Mouse (Mus musculus) left cerebral cortex, adult 11 months (tissue): ENCODE measurements at regions not wholly inside any gene's neighbourhood (a gene's known extent, or its start where the extent isn't known, plus 50 kb on each side); places are given as distances from the start of the nearest gene placed in this dataset.
"Not testable (repeated sequence)": the region's sequence is repeated elsewhere in the genome, so short reads cannot be mapped to it uniquely, and the experiment has no call there.

Experiments used
- DNase-seq: peaks from one replicate; pipeline ENCODE4 v3.0.0; 2022; ENCODE audit warnings: low spot score

DNA sequence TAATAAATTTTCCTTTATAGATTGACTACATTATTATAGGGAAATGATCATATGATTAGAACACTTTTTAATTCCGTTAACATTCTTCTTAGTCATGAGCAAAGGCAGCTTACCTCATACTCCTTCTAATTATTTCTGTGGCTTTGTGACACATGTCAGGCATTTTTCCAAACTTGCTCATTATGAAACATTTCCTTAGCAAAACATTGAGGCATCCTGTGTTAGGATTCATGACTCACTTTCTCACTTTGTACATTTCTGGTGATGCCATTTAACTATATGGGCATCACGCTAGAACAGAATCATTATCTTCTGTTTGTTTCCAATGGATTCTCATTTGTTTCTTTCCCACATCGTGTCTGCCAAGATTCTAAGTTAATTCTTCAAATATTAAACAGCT, 621.3 kb downstream of the Tecrl start:
- no peak for DNase-seq

DNA sequence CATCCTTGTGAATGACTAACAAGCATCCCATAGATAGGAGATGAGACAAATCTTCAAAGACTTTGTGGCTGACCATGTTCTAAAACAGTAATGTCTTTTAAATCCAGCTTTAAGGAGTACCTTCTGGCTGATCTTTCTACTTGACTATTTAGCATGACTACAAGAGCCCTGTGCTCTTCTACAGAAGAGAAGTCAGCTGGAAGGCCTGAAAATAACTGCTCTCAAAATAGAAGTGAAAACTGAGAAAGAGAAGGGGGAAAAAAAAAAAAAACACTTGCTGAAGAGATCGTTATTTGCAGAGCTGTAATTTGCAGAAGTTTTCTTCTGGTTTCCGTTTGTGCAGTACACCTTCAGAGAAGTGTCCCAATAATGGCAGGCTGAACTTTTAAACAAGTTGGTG, 626.8 kb downstream of the Tecrl start:
- DNase-seq, result peak; percentile 30

DNA sequence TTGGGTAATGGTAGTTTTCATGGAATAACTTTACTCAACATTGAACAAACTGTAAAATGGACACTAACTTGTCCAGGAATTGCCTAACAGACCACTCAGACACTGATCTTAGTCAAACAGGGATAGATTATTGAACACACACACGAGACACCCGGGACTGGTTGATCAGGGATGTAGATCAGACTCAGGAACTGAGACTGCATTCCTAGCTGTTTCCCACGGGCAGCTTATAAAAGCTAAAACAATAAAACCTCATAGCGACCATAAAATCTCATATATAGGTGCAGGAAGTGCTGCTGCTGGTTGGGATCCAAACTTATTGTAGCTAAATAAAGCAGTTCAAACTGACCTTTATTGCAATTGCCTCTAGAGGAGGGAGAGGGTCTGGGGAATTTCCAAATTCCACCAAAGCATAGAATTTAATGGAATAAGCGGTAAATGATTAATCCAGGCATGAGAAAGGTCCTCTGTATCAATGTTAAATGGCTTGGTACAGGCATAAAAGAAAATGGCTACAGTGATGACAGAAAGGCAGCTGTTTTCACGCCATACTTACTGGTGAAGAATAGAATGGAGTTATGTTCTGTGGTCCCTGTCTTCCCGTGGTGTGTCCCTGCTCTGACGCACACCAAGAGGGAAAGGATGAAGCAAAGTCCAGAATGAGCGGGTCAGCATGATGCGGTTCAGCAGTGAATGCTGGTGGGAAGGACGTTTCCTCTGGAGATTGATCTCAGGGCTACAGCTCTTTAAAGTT, 627.6 kb downstream of the Tecrl start:
- no peak for DNase-seq

DNA sequence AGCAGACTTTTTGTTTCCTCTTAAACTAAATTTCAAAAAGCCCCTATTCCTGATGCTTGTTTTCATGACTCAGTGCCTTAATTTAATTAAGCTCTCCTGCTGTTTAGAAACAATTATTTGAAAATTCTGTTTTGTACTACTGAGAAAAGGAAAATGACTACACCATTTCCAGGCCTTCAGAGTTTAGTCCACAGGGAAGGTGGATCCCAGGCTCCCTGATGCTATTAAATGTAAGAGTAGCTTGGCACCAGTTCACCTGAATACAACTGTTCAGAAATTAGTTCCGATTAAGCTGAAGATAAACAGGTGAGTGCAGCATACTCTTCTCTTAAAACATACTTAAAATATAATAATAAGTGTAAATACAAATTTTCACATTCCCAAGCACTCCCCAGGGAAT, 639.3 kb downstream of the Tecrl start:
- no peak for DNase-seq

DNA sequence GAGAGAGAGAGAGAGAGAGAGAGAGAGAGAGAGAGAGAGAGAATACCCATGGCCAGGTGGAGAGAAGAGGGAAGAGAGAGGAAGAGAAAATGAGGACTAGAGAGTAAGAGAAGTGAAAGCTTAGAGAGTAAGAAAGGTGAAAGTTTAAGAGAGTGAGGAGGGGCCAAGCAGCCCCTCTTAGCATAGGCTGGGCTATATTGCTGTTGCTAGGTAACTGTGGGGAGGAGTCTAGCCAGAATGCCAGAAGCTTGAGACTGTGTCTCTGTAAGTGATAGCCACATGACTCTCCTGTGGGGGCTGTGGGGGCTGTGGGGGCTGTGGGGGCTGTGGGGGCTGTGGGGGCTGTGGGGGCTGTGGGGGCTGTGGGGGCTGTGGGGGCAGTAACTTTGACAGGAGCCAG, 655.3 kb downstream of the Tecrl start:
- DNase-seq, result not testable (repeated sequence)

DNA sequence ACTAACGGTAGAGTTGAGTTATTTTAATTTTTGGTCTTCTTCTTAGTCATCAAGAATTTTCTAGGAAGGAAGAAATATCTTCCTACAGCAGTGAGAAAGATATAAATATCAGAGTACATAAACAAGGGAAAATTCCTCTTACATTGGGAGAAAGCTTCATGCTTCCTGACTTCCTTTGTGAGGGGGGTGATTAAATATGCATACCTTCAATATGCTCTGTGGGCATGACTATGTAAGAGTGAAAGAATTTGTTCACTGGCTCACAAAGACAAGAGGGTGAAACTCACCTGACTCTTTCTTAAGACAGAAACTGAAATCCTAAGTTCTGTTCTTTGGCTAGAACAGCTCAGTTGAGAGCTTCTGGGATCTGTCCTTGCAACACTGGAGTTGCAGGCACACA, 656.1 kb downstream of the Tecrl start:
- peak; percentile 2 for DNase-seq

DNA sequence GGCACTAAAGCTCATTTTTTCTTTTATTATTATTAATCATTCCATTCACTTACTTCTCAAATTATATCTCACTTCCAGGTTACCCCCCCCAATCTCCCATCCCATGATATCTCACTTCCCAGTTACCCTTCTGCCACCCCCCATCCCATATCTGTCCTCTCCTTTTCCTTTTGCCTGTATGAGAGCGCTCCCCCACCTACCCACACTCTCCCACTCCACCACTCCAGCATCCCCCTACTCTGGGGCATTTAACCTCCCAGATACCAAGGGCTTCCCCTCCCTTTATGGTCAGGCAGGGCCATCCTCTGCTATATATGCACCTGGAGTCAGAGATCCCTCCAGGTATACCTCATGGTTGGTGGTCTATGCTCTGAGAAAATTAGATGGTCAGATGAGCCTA, 671.6 kb downstream of the Tecrl start:
- DNase-seq, result no peak

DNA sequence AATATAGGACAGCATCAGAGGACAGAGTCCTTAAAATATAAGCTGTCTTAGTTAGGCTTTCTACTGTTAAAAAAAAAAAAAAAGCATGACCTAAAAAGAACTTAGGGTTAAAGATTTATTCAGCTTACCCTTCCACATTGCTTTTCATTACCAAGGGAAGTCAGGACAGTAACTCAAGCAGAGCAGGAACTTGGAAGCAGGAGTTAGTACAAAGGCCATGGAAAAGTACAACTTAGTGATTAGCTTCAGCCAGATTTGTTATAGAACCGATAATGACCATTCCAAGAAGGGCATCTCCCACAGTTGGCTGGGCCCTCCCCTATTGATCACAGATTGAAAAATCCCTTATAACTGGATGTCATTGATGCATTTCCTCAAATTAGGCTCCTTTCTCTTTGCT, 690.9 kb downstream of the Tecrl start:
- DNase-seq, result no peak

DNA sequence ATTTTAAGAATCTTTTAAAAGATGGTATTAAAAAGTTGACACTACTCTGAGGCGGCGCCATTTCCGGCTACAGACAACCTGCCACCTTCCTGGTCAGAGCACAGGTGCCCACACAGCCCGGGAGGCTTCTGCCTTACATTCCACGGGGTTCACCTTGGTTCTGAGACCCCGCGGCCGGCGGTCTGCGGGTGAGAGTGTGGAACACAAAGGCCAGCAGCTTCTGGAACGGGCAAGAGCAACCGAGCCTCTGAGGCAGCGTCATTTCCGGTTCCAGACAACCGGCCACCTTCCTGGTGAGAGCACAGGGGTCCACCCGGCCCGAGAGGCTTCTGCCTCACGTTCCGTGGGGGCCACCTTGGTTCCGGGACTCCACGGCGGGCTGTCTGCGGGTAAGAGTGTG, 701.4 kb downstream of the Tecrl start:
- not testable (repeated sequence) for DNase-seq

DNA sequence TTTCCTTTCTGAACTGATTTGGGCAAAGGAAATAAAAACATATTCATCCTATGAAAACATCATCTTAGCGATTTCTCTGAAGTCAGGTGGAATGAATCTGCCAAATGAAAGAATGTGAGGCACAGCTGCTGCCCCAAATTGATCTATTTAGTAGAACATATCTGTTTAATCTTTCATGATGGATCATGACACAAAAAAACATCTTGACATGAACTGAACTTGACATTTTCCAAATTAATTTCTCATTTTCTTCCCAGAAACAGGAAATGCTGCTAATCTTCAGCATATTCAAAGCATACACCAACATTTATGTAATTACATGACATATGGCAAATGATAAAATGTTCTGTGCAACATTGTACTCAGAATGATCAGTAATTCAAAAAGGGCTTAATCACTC, 734.9 kb downstream of the Tecrl start:
- DNase-seq, result no peak
